Mouse (Mus musculus) G1E (cell line): ENCODE data around the gene Atg7.

Experiments
- CTCF ChIP-seq: IDR thresholded peaks from 2 replicates; pipeline ENCODE4 v1.5.1; 2012; ENCODE audit warnings: low read depth, low read length, inconsistent platforms, mixed read lengths
- GATA1 ChIP-seq: IDR thresholded peaks from 2 replicates; pipeline ENCODE4 v1.6.1; 2012; ENCODE audit warnings: borderline replicate concordance, low read length, inconsistent platforms, mixed read lengths
- GATA2 ChIP-seq: IDR thresholded peaks from 2 replicates; pipeline ENCODE4 v1.6.1; 2012; ENCODE audit warnings: low read depth, low read length, inconsistent platforms, borderline replicate concordance
- POLR2AphosphoS5 ChIP-seq: IDR thresholded peaks from 2 replicates; pipeline ENCODE4 v1.6.1; 2012; ENCODE audit warnings: low read depth, low read length, inconsistent platforms; ENCODE audit not compliant: insufficient replicate concordance
- TAL1 ChIP-seq: conservative IDR thresholded peaks from 2 replicates; pipeline ENCODE4 v1.6.1; 2012; ENCODE audit warnings: low read depth, low read length, inconsistent platforms, mixed read lengths

DNA sequence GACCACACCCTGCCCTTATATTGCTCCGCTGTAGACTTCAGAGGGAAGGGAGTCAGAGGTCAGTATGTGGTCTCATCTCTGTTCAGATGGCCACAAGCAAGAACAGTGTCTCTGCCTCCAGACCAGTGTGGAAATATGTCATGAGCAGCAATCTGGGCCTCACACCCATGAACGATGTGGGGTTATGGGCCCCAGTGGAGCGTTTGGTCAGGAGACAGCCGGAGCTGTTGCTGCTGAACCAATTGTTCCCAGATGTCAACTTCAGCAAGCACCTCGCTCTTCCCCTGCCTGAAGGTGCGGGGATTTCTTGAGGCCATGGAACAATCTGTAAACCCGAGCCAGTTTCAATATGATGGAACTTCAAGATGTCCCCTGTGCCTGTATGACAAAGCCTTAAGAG is 148.0 kb downstream of the Atg7 start:
- no peak for TF ChIP-seq CTCF
- TF ChIP-seq GATA1: no peak
- TF ChIP-seq POLR2AphosphoS5: no peak
- TF ChIP-seq TAL1: no peak
- no peak for TF ChIP-seq GATA2
